Mouse (Mus musculus) hindlimb bud, embryonic 11.5 days (tissue): ENCODE data around the gene Ddx39.
A peak's percentile ranks its signal among the peaks of the same experiment; 100 is the strongest.

Experiments
- DNase-seq: peaks from one replicate; pipeline ENCODE4 v3.0.0-alpha.2; 2012; ENCODE audit warnings: low read depth, low spot score; ENCODE audit errors: extremely low spot score

Gene Ddx39

DNA sequence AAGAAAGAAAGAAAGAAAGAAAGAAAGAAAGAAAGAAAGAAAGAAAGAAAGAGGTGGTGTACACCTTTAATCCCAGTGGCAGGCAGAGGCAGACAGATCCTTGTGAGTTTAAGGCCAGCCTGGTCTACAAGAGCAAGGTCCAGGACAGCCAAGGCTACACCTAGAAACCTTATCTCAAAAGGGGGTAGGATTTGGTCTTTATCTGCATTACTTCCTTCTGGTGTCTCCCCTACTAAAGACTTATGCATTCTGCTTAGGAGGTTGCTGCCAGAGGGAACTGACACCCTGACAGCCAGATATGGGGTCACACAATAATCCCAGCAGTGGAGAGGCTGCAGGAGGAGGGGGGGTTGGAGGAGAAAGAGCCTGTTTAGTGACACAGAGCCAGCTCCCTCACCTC is 50.7 kb downstream of the Ddx39 start:
- no peak for DNase-seq

- DNase-seq, result no peak
These were observed 52.5 kb downstream of the Ddx39 start for GRCm38 (mm10) chr8:83767442-83767841.

GRCm38 (mm10) chr8:83768526-83768925 is 53.5 kb downstream of the Ddx39 start:
- no peak for DNase-seq

DNA sequence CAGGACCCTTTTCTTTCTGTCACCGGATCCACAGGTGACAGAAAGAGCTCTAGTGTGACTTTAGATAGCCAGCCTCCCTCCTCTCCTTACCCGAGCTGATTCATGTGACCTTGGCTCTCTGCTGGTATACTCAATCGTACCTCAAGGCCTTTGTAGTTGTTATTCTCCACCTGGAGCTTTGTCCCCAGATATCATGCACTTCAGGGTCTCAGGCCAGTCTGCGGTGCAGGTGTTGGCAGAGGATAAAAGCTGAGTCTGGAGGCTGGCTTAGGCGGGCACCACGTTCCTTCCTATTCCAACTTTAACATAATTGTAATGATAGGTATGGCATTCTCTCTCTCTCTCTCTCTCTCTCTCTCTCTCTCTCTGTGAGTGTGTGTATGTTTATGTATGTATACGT is 54.7 kb downstream of the Ddx39 start:
- no peak for DNase-seq

DNA sequence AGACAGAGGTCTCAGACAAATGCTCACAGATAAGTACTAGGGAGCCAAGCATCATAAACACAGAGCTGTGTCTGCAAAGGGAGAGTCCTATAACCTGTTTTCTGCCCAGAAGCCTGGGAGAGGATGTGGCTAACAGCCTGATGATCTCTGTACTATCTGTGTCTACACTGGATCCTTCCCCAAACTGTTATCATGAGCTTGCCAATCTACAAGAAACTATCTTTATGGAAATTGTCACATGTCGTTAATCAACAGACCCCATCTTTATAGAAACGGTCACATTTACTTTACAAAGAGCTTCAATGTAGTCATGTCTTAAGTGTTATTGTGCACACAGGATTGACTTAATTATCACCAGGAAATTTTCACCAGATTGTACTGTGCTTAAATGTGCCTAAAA is 55.7 kb downstream of the Ddx39 start:
- DNase-seq, result no peak

DNA sequence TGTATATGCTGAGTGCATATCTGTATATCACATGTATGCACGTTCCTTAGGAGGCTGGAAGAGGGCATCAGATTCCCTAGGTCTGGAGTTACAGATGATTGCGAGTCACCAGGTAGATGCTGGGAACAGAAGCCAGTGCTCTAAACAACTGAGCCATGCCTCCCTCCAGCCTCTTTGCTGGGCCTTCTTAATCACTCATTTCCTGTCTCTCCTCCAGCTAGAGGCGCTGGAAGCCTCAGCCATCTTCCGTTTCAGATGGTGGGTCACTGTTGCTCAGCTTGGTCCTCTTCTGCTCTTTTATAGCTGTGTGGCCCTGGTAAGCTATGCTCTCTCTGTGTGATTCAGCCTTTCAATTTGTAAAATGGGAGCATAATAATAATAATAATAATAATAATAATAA is 56.8 kb downstream of the Ddx39 start:
- DNase-seq, result no peak

- DNase-seq, result no peak
These were observed 57.9 kb downstream of the Ddx39 start for GRCm38 (mm10) chr8:83772701-83773451.

DNA sequence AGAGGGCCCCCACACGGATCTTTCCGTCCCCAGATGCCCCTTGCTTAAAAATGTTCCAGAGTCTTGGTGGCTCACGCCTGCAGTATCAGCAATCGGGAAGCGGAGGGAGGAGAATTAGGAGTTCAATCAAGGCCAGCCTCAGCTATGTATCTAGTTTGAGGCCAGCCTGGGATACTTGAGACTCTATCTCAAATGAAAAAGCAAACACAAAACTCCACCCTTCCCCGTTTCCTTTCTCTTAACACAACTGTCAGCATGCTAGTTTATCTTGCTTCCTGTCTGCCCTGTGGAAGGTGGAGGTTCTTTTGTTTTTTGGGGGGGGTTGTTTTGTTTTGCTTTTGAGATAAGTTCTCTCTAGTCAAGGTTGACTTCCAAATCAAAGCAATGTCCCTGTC is 58.5 kb downstream of the Ddx39 start:
- no peak for DNase-seq

DNA sequence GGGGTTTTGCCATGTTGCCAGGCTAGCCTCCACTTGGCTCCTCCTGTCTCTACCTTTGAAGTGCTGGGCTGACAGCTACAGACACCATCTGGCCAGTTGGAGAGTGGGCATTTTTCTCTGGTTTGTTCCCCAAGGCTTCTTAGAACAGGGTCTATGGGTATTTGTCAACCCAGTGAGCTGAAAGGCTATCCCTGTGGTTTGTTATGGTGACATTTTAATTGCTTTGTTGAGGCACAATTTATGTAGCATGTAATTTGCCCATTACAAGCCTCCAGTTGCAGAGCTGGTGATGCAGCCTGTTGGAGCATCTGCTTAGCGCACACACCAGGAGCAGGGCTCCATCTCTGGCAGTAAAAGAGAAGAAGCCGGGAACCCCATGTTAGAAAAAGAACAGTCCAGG is 59.2 kb downstream of the Ddx39 start:
- DNase-seq, result peak; percentile 52
